Mouse (Mus musculus) lung, embryonic 14.5 days (tissue): Measurements from ENCODE around the gene Shisa9. TPM values are rescaled to one million over a fixed set of nuclear protein-coding genes. Genes with fewer than 3 reads are reported as not detected.

Source experiments
- ATAC-seq: fragments of 200-750 bp; cut with Nextera tagmentation; 2 replicates; pipeline ENCODE4 v1.8.0; 2017; ENCODE audit warnings: mild to moderate bottlenecking, moderate TSS enrichment, moderate library complexity; ENCODE audit not compliant: insufficient read depth
- DNase-seq: peaks from one replicate; pipeline ENCODE4 v3.0.0-alpha.2; 2015
- H3K27ac ChIP-seq: fragments of 300-500 bp; sonication (generic); 2 replicates; pipeline ENCODE4 v1.5.1; 2014; ENCODE audit warnings: low read depth, mild to moderate bottlenecking, moderate library complexity
- H3K27me3 ChIP-seq: fragments of 300-500 bp; sonication (generic); 2 replicates; pipeline ENCODE4 v1.6.1; 2014; ENCODE audit warnings: low read length, control low read depth; ENCODE audit not compliant: insufficient read depth
- H3K36me3 ChIP-seq: fragments of 300-500 bp; sonication (generic); 2 replicates; pipeline ENCODE4 v1.6.1; 2014; ENCODE audit warnings: control low read depth; ENCODE audit not compliant: insufficient read depth
- H3K4me1 ChIP-seq: fragments of 300-500 bp; sonication (generic); 2 replicates; pipeline ENCODE4 v1.6.1; 2014; ENCODE audit warnings: antibody characterized with exemption, control low read depth; ENCODE audit not compliant: insufficient read depth
- H3K4me2 ChIP-seq: fragments of 300-500 bp; sonication (generic); 2 replicates; pipeline ENCODE4 v1.6.1; 2014; ENCODE audit warnings: mild to moderate bottlenecking
- H3K4me3 ChIP-seq: fragments of 300-500 bp; sonication (generic); 2 replicates; pipeline ENCODE4 v1.5.1; 2014; ENCODE audit warnings: low read depth, low read length
- H3K9ac ChIP-seq: fragments of 300-500 bp; sonication (generic); 2 replicates; pipeline ENCODE4 v1.6.1; 2014
- H3K9me3 ChIP-seq: fragments of 300-500 bp; sonication (generic); 2 replicates; pipeline ENCODE4 v1.6.1; 2016; ENCODE audit warnings: low read depth, low read length, control low read depth
- CTCF ChIP-seq: IDR thresholded peaks from 2 replicates; pipeline ENCODE4 v1.5.1; 2016; ENCODE audit warnings: antibody characterized with exemption, low read depth
- WGBS: fragments of 180-500 bp; shearing (Covaris S2); extraction: QIAGEN DNeasy Blood & Tissue Kit; methylation state at CpG from one replicate; pipeline ENCODE4 v1.1.7; 2014; 5-methylcytosine and 5-hydroxymethylcytosine counted together
- polyA plus RNA-seq: library from polyadenylated mRNA; unstranded; fragments of >200 nt; fragmentation: Nextera tagmentation; extraction: Ambion mirVana; gene quantifications from 2 replicates; pipeline ENCODE4 v1.2.1, GENCODE M21; 2014

Shisa9 gene
- polyA plus RNA-seq, 1 experiment from 2014 or later, result 5.8 TPM

- no peak for ATAC-seq
- no peak overlapping the region for H3K9ac ChIP-seq
Measured at GRCm38 (mm10) chr16:12052051-12052450, 68.1 kb downstream of the Shisa9 start.

GRCm38 (mm10) chr16:12072573-12072972, 88.7 kb downstream of the Shisa9 start:
- no peak for ATAC-seq
- DNase-seq, result peak; percentile 37
- Histone ChIP-seq H3K9ac (no peak overlapping the region), H3K36me3 (no peaks in the 10 kb centered on the region), H3K4me1 (peaks cover 4% of the 10 kb centered on the region), H3K4me3 (no peak overlapping the region), H3K27me3 (no peaks in the 10 kb centered on the region), H3K27ac (no peak overlapping the region), H3K4me2 (no peak overlapping the region), H3K9me3 (no peaks in the 10 kb centered on the region)
- 57% methylated on average over 5 of the region's 5 CpGs for WGBS
- no peak for TF ChIP-seq CTCF

More at GRCm38 (mm10) chr16:12052051-12052450, 68.1 kb downstream of the Shisa9 start:
- WGBS, result 79% methylated on average over 1 of the region's 1 CpGs
- TF ChIP-seq CTCF, result no peak
- H3K27ac ChIP-seq, result no peak overlapping the region
- H3K4me1 ChIP-seq, result no peaks in the 10 kb centered on the region
- H3K9me3 ChIP-seq, result no peaks in the 10 kb centered on the region
- no peaks in the 10 kb centered on the region for H3K36me3 ChIP-seq
- no peaks in the 10 kb centered on the region for H3K27me3 ChIP-seq
- no peak overlapping the region for H3K4me2 ChIP-seq
- no peak overlapping the region for H3K4me3 ChIP-seq
- no peak for DNase-seq

- peak; percentile 94 for ATAC-seq
- no peaks in the 10 kb centered on the region for H3K9me3 ChIP-seq
- DNase-seq, result peak; percentile 89
- H3K4me1 ChIP-seq, result peaks cover 4% of the 10 kb centered on the region
- no peak overlapping the region for H3K9ac ChIP-seq
- WGBS, result 36% methylated on average over 3 of the region's 3 CpGs
- no peaks in the 10 kb centered on the region for H3K36me3 ChIP-seq
- H3K4me2 ChIP-seq, result no peak overlapping the region
- TF ChIP-seq CTCF, result no peak
- H3K27ac ChIP-seq, result no peak overlapping the region
- H3K27me3 ChIP-seq, result no peaks in the 10 kb centered on the region
- H3K4me3 ChIP-seq, result no peak overlapping the region
Measured at GRCm38 (mm10) chr16:12076270-12076669, 92.4 kb downstream of the Shisa9 start.

GRCm38 (mm10) chr16:12076700-12077099, 92.8 kb downstream of the Shisa9 start:
- H3K4me3 ChIP-seq, result no peak overlapping the region
- no peak overlapping the region for H3K4me2 ChIP-seq
- no peaks in the 10 kb centered on the region for H3K27me3 ChIP-seq
- H3K9me3 ChIP-seq, result no peaks in the 10 kb centered on the region
- DNase-seq (no peak), ATAC-seq (no peak)
- H3K27ac ChIP-seq, result no peak overlapping the region
- TF ChIP-seq CTCF, result no peak
- H3K4me1 ChIP-seq, result peaks cover 4% of the 10 kb centered on the region
- WGBS, result 43% methylated on average over 2 of the region's 2 CpGs
- no peak overlapping the region for H3K9ac ChIP-seq
- no peaks in the 10 kb centered on the region for H3K36me3 ChIP-seq

GRCm38 (mm10) chr16:12083082-12083481, 99.2 kb downstream of the Shisa9 start:
- Histone ChIP-seq H3K9ac (no peak overlapping the region), H3K9me3 (no peaks in the 10 kb centered on the region), H3K4me1 (no peaks in the 10 kb centered on the region), H3K27me3 (no peaks in the 10 kb centered on the region), H3K4me2 (no peak overlapping the region), H3K4me3 (no peak overlapping the region), H3K27ac (no peak overlapping the region), H3K36me3 (no peaks in the 10 kb centered on the region)
- ATAC-seq (no peak), DNase-seq (no peak)
- 77% methylated on average over 2 of the region's 2 CpGs for WGBS
- no peak for TF ChIP-seq CTCF

- no peaks in the 10 kb centered on the region for H3K27me3 ChIP-seq
- DNase-seq (peak; percentile 78), ATAC-seq (no peak)
- no peak overlapping the region for H3K4me2 ChIP-seq
- no peak overlapping the region for H3K27ac ChIP-seq
- H3K9ac ChIP-seq, result no peak overlapping the region
- H3K4me1 ChIP-seq, result no peaks in the 10 kb centered on the region
- H3K36me3 ChIP-seq, result no peaks in the 10 kb centered on the region
- no peak overlapping the region for H3K4me3 ChIP-seq
- TF ChIP-seq CTCF, result no peak
- 25% methylated on average over 5 of the region's 5 CpGs for WGBS
- no peaks in the 10 kb centered on the region for H3K9me3 ChIP-seq
Measured at GRCm38 (mm10) chr16:12090604-12091235, 106.8 kb downstream of the Shisa9 start.

- no peaks in the 10 kb centered on the region for H3K27me3 ChIP-seq
- ATAC-seq, result no peak
Measured at GRCm38 (mm10) chr16:12093253-12093652, 109.3 kb downstream of the Shisa9 start.

More at GRCm38 (mm10) chr16:12093253-12093652, 109.3 kb downstream of the Shisa9 start:
- Histone ChIP-seq H3K27ac (no peak overlapping the region), H3K36me3 (no peaks in the 10 kb centered on the region), H3K4me2 (no peak overlapping the region), H3K9me3 (no peaks in the 10 kb centered on the region), H3K4me3 (no peak overlapping the region), H3K4me1 (no peaks in the 10 kb centered on the region), H3K9ac (no peak overlapping the region)
- WGBS, result 78% methylated on average over 4 of the region's 4 CpGs
- no peak for DNase-seq
- TF ChIP-seq CTCF, result no peak
